Mouse (Mus musculus) CD4-positive helper T cell, adult 2 months (primary cell): ENCODE data around the gene Cacna1e.

ENCODE experiments used
- DNase-seq: peaks from one replicate; pipeline ENCODE4 v3.0.0-alpha.2; 2012; ENCODE audit warnings: low read depth, missing footprints, low spot score

Gene Cacna1e

DNA sequence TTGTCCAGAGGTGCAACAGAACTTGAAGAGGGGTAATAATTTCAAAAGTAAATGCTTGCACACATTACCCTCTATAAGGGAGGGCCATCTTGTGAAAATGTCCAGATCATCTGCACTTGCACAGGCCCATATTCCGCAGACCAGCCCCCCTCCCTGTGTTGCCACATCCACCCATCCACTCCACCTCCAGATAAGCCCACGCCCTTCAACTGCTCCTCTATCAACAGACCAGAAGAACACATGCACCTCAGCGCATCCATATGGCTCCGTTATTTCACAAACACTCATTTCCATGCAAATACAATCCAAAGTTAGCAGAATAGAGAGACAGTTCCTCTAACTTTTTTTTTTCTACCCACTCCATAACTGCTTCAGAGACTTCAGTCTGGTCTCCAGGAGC lies 171.6 kb downstream of the Cacna1e start:
- DNase-seq, result no peak

DNA sequence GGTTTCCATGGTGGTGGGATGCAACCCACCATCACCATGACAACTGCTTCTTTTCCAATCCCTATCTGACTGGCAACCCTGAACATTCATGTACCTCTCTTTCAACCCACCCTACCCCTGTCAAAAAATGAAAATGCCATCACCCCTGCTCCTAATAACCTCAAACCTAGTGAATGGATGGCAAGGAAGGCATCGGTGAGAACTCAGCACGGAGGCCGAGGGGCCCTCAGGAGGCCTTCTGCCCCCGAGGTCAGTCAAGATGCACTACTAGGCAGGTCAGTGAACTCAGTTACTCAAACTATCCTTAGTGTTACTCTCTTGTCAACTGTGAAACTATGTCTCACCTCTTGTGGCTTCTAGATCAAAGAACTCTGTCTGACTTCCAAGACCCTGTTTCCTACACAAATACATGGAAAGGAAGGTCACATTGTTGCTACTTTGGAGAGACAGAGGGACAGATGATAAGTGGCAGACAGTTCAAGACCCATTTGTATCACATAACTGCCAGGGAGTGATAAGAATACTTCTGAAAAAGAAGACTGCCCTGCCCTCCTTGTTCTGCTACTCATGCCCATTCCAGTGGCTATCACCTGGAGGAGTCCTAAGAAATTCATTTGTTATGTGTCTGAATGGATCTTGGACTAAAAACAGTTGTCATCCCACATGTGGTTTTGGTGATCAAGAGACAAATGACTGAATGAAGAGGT lies 176.6 kb downstream of the Cacna1e start:
- DNase-seq, result no peak

DNA sequence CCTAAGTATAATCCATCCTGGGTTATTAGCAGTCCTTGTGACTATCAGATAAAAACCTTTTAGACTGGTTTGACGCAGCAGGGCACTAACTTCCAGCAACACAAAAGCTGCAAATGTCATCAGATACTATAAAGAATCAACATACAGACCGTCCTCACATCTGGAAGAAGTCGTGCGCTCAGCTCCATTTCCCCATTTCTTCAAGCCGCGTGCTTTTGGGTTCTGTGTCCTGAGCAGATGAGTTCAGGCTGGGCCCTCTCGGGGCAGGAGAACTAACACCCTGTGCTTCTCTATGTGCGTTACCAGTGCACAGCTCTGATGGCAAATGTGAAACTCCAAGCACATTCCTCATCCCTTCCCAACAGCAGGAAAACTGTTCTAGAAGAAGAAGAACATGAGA lies 177.3 kb downstream of the Cacna1e start:
- DNase-seq, result no peak

DNA sequence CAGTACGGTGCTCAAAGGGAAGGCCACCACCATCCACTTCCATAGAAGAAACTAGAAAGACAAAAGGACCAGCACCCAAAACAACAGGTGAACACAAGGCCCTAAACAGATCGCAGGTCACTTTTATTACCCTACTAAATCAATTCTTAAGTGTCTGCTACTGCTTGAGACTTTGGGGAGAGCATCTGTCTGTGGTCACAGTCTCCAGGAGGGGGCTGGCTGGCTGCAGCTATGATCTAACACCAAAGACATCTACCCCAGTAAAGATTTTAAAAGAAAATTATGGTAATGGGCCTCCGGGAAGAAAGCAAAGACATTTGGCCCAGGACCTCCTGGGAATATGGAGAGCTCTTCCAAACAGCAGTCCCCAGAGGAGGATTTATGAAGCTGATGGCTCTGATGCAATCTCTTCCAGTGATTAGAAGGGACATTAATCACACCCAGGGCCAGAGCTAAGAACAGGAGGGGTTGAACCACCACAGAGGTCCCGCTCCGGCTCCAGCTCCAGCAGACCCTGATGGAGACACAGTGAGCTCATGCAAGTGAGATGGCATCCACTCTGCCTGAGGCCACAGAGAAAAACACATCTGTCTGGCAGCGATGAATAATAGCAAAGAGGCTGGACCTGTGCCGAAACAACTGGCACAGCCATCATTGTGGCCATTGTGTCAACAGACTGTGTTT lies 178.3 kb downstream of the Cacna1e start:
- DNase-seq, result no peak

DNA sequence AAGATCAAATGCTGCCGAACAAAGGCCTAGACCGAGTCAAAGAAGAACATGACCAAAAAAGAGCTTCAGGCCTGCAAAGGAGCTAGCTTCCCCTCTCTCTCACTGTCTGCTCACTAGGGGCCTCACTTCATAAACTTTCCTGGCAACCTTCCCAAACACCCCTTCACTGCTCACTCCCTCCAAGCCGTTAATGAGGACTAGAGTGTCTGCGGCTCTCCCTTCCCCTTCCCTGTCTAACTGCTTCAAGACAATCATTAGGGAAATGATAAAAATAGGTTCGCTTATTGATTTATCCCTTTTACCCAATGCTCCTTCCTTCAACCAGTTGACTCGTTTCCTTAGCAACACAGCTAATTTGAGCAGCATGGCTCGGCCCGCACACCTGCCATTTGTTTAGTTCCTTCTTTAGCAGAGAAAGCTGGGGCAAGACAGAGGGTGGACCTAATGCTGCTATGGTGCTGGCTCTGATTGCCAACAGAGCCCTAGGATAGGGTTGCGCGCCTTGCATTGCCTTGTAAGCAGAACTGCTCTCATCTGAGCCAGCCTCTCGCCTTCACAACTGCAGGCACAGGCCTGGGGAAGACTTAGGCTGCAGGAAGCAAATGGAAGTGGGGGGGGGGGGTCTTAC lies 179.6 kb downstream of the Cacna1e start:
- DNase-seq, result no peak

DNA sequence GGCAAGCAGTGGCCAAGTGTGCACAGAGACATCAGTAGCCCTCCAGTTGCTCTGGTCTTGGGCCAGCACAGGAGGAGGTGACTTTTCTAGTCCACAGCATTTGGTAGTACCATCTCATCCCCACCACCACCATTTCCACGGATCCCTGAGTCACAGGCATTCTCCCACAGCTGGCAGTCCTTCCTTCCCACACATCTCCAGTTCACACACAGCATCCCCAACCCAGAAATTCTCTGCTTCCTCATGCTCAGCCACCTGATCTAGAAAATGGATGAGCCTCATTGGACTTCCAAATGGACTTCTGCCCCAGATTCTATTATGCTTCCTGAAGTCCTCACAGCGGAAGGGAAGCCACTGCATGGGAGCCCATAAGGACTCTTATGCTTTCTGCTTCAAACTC lies 181.7 kb downstream of the Cacna1e start:
- DNase-seq, result no peak

DNA sequence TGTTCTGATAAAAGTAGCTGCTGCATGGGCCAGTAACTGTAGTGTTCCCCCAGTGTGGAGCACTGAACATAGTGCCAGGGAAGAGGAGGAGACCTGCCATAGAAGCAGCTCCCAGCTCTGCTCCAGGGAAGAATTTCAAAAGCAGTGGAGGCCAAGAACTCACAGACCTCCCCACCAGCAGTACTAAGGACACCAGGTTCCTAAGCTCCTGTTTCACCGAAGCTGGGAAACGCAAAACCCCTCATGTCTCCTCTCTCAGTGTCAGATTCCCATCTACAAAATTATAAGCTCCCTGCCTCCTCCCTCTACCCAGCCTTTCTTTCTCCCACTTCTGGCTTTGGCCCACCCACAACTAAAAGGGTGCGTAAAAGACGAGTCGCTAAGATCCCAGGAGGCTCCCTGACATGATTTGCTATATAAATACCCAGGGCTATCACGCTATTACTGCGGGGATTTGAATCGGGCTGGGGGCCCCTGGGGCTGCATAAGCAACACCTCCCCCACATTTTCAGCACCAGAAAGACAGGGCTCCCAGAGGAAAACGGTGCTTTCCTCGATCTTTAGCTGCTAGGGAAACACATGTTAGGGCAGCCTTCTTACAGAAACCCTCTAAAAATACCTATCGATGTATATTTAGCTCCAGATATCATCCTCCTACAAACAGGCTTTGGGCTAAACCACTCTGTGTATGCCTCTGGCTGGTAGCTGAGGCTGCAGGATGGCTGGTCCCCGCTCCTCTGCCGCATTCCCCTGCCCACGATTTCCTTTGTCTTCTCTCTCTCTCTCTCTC lies 195.2 kb downstream of the Cacna1e start:
- DNase-seq, result no peak

DNA sequence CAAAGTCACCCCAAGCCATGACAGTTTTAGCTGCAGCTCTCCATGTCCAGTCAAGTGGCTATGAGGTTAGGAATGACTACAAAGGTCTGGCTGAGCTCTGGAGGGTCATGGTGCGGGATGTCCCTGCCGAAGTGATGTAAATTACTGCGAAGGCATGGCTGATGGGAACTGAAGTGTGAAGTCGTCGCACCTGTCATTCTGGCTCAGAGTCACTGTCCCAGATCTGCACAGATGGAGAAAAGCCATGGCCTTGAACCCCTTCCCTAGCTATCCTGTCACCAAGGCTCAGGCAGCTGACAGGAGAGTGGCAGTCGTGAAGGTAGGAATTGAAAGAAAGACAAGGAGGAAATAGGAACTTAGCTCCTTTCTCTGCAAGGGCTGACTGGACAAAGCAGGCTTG lies 197.4 kb downstream of the Cacna1e start:
- DNase-seq, result no peak

DNA sequence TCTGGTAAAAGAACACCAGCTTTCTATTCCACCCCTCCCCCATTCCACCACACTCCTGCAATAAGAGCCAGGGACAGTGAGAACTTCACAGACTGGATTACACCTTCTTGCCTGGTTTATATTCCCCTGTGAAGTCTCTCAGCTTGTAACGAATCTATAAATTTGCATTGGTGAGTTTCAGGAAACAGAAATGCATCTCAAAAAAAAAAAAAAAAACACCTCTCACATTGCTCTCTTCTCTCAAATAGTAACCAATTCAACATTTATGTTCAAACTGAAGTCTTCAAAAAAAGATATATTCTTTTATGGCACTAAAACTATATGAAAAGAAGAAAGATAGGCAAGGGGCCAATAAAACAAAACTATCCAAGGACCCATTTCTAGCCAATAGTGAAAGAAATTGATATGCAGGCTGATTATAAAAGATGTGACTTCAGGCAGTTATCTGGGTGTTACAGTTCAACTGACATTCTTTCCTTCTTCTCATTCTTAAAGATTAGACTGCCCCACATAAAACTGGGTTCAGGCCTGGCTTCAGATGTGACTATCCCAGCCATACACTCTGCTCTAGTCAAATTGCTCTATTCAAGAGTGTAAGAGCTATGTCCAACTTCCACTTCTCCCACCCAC lies 200.7 kb downstream of the Cacna1e start:
- DNase-seq, result no peak

DNA sequence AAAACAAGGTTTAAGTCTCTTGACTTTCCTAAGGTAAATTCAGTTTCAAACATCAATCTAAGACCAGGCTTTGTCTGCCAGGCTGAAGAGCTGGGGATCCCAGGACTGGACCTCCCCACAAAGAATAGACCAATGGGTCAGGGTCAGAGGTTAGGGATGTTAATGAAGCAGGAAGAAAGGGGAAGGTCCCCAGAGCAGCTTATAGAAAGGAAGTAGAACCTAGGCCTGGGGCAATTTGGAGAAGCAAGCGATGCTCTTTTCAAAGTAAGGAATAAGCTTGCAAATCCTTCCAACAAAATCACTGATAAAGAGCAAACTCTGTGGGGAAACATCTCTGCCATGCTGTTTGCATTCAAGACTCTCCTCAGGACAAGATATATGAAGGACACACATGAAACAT lies 205.3 kb downstream of the Cacna1e start:
- DNase-seq, result no peak

DNA sequence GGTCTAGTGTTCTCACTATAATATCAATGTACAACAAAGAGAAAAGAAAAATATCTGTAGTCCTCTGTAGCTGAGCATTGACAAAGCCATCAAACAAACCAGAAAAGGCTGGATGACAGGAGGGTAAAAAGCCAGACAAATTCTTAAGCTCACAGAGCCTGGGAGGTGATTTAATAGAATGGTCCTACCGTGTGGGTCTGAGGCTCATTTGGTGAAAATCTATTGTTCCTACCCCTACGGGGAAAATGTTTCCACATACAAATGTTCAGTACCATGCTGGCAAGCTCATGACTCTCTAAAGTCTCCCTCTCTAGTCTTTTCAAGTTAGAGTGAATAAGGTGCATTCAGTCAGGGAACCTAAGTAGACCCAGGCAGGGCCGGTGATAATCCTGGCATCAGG lies 206.2 kb downstream of the Cacna1e start:
- DNase-seq, result no peak

DNA sequence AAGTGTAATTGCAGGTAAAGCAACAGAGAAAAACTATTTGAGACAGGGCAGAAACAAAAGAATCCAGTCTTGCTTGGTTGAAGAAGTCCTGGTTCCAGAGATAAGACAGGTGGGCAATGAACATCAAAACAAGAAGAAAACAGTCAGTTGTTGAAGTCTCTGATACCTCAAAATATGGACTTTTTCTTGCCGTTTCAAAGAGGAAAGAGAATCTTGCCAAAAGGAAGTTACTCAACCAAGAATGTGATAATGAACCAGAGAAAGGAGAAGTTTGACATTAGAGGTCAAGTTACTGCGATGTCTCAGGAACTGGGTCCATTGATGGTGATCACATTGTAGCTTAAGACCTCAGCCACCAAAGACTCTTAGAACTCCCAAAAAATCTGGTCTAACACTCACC lies 206.6 kb downstream of the Cacna1e start:
- DNase-seq, result no peak

DNA sequence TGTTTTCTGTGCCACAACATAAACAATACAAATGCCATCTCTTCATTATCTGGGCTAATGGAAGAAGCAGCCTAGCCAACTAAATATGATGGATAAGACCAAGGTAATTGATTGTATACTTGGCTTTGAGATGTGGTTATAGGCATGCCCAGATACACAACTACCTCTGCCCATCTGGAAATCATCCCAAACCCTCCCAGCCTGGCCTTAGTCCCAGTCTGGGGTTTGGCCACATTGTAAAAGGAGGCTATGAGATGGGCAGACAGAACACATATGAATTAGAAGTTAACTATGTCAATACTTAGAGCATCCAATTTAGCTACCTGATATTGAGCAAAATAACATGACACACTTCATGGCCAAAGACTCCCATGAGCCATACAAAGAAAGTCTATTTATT lies 220.6 kb downstream of the Cacna1e start:
- no peak for DNase-seq

DNA sequence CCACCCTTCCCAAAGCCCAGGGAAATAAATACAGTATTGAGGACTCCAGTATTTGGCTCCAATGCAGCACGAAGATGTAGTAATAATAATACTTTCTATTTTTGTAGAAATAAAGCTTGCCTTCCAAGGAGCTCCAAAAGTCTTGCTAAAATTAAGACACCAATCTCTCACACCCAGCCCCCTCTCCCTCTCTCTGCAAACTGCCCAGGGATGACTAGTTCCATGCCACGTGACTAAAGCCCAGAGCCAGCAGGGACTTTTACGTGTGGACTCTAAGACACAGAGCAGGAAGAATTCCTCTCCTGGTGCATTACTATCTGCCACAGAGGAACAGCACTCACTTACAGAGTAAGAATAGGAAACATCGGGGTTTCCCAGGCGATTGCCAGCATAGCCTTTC lies 222.3 kb downstream of the Cacna1e start:
- DNase-seq, result no peak

DNA sequence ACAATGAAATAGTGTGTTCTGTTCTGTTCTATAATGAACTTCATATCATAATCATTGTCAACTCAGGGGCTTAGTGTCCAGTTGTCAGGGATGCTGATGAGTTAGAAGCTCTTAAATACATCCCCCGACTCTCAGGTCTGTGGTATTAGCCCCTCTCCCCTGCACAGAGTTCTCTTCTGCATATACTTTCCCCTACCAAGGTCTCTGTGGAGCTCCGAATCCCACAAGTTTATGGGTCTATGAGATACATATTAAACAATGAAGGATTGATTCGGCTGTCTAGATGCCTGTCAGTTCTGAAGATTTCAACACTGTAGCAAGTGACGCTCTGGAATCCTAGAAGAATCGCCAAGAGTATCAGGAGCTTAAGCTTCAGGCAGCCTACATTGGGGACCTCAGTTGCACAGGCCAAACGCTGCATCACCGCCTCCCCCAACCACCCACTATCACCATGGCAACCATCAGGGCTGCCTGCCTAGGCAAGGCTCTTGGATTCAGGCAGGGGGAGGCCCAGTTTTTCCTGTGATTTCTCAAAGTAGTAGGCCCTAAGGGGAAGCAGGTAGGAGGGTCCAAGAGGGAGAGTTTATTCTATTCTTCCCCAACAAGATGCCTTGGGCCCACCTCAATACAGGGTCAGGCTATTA lies 223.0 kb downstream of the Cacna1e start:
- DNase-seq, result no peak

DNA sequence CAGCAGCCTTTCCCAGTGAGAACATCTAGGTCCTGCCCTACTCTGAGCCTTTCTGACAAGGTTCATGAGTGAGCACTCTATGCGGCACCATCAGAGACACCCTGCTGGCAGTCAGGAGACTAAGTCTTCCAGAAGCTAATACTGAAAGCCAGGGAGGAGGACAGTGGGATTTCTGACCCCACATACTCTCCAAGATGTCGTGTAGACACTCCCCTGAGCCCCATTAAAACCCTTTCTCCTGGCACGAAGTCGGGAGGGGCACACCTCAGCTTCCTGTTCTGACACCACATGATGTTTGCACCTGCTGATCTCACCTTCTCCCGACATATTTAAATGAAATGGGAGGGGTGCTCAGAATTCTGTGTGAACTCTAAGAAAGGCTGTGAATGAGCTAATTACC lies 226.9 kb downstream of the Cacna1e start:
- DNase-seq, result no peak

DNA sequence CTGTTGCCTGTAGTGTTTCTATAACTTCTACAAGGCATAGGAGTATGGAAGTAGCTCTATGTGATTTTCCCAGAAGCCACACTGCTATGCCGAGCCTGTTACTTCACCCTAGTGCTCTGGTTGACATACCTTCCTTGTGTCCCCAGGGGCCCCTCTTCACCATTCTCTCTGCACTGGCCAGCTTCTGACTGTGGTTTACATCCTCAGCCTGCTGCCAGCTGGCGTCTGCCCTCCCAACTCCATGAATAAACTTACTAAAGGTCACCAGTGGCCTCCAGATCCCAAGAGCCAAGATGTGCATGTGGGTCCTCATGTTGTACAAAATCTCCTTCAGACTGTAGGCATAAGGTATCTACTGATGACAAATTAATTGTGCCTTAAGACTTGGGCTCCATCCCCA lies 230.3 kb downstream of the Cacna1e start:
- no peak for DNase-seq

DNA sequence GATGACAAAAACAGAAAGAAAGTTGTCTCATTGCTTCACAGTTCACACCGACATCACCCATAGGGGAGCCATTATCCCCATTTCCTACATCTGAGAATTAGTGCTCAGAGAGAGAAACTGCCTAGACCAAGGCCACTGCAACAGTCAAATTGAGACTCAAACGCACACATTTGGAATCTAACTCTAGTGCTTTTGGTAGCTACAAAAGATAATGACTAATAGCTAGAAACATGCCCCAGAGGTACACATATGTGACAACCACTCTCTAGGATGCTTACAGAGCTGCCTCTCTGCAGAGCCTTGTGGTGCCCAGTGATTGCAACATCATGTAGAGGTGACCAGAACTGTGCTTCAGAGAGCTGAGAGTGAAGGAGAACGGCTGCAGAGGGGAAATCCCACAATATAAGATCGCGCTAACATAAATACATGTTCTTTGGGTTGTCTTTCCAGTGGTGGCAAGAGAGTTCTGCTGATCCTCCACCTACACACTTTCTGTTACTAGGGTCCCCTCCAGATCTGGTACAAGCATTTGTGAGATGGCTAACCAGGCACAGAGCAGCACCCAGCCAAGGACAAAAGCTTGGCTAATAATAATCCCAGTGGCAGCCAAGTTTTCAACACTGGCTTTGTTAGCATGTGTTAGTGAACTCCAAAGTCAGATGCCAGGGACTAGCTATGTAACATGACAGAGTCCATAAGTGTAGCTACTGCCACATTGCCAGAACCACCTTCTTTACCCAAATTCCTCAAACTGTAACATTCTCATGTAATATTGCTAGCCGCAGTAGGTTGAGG lies 237.9 kb downstream of the Cacna1e start:
- peak; percentile 1 for DNase-seq

DNA sequence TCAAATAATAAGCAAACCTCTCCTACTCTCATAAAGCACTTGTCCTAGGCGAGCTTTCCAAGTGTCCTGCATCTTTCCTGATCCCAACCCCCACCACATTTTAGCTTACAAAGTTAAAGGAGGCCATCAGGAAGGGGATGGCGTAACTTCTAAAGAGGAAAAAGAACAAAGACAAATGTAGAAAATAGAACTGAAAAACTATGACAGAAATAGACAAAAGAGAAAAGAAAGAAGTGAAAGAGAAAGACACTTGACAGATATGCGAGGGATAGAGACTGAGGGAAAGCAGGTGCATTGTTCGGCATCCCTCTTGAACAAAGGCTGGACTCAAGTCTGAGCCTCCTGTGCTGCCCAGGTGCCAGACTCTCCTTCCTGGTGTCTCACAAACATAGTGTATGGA lies 246.5 kb downstream of the Cacna1e start:
- no peak for DNase-seq

DNA sequence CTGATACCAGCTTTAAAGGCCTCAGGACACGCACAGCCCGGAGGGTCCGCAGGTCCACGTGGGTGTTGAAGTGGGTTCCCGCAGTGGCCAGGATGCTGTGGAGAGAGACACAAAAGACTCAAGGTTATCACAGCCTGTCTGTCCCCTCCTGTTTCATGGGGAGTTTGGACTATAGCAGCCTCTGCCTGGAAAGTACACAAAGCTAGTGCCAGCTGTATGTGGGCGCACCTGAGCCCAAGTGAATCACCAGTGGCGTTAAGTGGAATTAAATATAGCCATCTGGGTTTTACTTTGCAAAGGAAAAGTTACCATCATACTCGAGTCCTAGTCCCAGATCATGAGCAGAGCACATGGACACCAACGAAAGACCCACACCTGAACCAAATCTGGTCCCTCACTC lies 248.5 kb downstream of the Cacna1e start:
- DNase-seq, result no peak

DNA sequence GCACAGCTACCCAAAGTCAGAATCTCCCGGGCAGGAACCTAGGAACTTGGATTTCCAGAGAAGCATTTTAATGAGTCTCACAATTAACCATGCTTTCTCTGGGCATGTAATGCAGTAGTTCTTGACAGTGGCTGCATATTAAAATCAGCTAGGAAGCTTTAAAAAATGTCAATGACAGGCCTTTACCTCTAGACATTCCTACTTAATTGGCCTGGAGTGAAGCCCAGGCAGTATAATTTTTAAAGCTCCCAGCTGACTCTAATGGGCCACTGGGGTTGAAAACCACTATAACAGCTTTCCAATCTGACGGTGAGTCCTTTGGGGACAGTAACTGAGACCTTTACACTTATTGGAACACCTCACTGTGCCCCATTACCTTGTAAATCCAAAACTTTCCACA lies 251.4 kb downstream of the Cacna1e start:
- no peak for DNase-seq
